Mouse (Mus musculus) neural tube, embryonic 11.5 days (tissue): ENCODE results near the gene Rara. TPM values are rescaled to one million over a fixed set of nuclear protein-coding genes. Genes with fewer than 3 reads are reported as not detected.

Source experiments
- ATAC-seq: fragments of 200-750 bp; cut with Nextera tagmentation; 2 replicates; pipeline ENCODE4 v1.8.0; 2017; ENCODE audit warnings: moderate number of reproducible peaks, mild to moderate bottlenecking, moderate TSS enrichment, moderate library complexity; ENCODE audit not compliant: insufficient read depth, low FRiP score, low TSS enrichment
- DNase-seq: peaks from one replicate; pipeline ENCODE4 v3.0.0-alpha.2; 2015; ENCODE audit warnings: low spot score
- H3K27ac ChIP-seq: fragments of 300-500 bp; sonication (generic); 2 replicates; pipeline ENCODE4 v1.5.1; 2014; ENCODE audit warnings: low read depth, mild to moderate bottlenecking, low read length
- H3K27me3 ChIP-seq: fragments of 300-500 bp; sonication (generic); 2 replicates; pipeline ENCODE4 v1.6.1; 2014; ENCODE audit warnings: mild to moderate bottlenecking, low read length, mixed read lengths; ENCODE audit not compliant: control insufficient read depth, insufficient read depth
- H3K36me3 ChIP-seq: fragments of 300-500 bp; sonication (generic); 2 replicates; pipeline ENCODE4 v1.6.1; 2014; ENCODE audit warnings: mild to moderate bottlenecking, low read length, moderate library complexity, mixed read lengths; ENCODE audit not compliant: control insufficient read depth, insufficient read depth
- H3K4me1 ChIP-seq: fragments of 300-500 bp; sonication (generic); 2 replicates; pipeline ENCODE4 v1.6.1; 2014; ENCODE audit warnings: low read length, mixed read lengths; ENCODE audit not compliant: control insufficient read depth, insufficient read depth
- H3K4me2 ChIP-seq: fragments of 300-500 bp; sonication (generic); 2 replicates; pipeline ENCODE4 v1.6.1; 2014; ENCODE audit warnings: low read depth, mild to moderate bottlenecking, moderate library complexity
- H3K4me3 ChIP-seq: fragments of 300-500 bp; sonication (generic); 2 replicates; pipeline ENCODE4 v1.5.1; 2014; ENCODE audit warnings: low read depth, low read length
- H3K9ac ChIP-seq: fragments of 300-500 bp; sonication (generic); 2 replicates; pipeline ENCODE4 v1.6.1; 2014; ENCODE audit warnings: mild to moderate bottlenecking, low read length
- H3K9me3 ChIP-seq: fragments of 300-500 bp; sonication (generic); 2 replicates; pipeline ENCODE4 v1.6.1; 2016; ENCODE audit warnings: low read length; ENCODE audit not compliant: control insufficient read depth
- WGBS: fragments of 180-500 bp; shearing (Covaris S2); extraction: QIAGEN DNeasy Blood & Tissue Kit; methylation state at CpG from one replicate; pipeline ENCODE4 v1.1.7; 2014; 5-methylcytosine and 5-hydroxymethylcytosine counted together
- polyA plus RNA-seq: library from polyadenylated mRNA; unstranded; fragments of >200 nt; fragmentation: Nextera tagmentation; extraction: Ambion mirVana; gene quantifications from 2 replicates; pipeline ENCODE4 v1.2.1, GENCODE M21; 2014

The Rara gene
- polyA plus RNA-seq, 1 experiment from 2014 or later, result 73.2 TPM

DNA sequence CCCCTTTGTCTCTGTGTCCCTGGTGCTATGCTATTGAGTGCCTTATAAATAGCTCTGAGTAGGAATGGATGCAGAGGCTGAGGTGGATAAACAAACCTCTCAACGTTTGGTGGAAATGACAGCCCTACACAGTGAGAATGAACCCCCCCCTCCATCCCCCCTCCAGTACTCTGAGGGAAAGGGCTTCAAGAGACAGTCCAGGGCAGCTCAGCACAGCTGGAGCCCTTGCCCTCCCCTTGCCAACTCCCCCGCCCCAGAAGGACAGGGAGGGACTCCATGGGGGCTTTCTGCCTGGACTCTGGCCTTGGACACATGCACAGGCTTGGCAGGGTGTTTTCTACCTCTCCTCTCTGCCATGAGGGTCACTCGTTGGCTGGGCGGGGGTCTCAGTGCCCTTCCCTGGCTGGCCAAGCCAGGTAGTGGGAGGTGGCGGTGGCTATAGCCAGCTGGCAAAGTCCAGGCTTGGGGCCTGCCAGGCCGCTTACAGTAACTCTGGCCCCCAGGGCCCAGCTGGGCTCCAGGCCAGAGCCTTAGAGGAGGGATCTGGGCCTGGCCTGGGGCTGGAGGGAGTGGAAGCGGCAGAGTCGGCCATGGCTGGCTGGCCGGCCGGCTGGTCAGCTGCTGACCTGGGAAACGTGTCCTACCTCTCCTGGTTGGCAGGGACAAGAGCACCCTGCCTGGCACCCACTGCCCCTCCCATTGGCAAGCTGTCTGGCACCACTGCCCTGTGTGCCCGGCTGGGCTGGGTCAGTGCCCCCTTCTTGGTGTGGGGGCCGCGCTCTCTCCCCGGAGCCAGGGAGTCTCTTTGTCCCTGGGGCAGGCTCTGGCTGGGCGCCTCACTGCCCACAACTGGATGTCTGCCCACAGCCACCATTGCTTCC is 23.6 kb downstream of the Rara start:
- Histone ChIP-seq H3K9me3 (no peaks in the 10 kb centered on the region), H3K27me3 (no peaks in the 10 kb centered on the region), H3K36me3 (0 out of 2 replicates have a peak, but pooled peaks cover 2% of the 10 kb centered on the region), H3K4me2 (no peak overlapping the region), H3K9ac (no peak overlapping the region), H3K4me1 (peaks cover 34% of the 10 kb centered on the region), H3K27ac (0 out of 2 replicates have a peak overlapping the region, but pooled peaks have one; percentile 4), H3K4me3 (no peak overlapping the region)
- DNase-seq, result no peak
- no peak for ATAC-seq
- WGBS, result 84% methylated on average over 16 of the region's 16 CpGs

DNA sequence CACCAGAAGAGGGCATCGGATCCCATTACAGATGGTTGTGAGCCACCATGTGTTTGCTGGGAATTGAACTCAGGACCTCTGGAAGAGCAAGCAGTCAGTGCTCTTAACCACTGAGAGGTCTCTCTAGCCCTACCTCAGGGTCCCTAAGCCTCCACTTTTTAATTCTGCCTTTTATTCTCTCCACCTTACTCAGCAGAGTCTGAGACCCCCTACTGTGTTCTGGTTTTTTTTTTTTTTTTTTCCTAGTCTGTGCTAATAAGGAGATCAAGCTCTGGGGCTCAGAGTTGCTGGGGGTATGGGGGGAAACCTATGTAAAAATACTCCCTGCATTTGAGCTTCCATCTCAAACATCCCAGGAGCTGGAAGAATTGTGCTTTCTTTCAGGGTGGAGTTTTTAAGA is 24.5 kb downstream of the Rara start:
- DNase-seq (no peak), ATAC-seq (no peak)
- WGBS, result 92% methylated on average over 1 of the region's 1 CpGs
- 0 out of 2 replicates have a peak, but pooled peaks cover 2% of the 10 kb centered on the region for H3K36me3 ChIP-seq
- H3K4me2 ChIP-seq, result no peak overlapping the region
- H3K9me3 ChIP-seq, result no peaks in the 10 kb centered on the region
- no peak overlapping the region for H3K9ac ChIP-seq
- peaks cover 33% of the 10 kb centered on the region for H3K4me1 ChIP-seq
- H3K27ac ChIP-seq, result no peak overlapping the region
- H3K27me3 ChIP-seq, result no peaks in the 10 kb centered on the region
- H3K4me3 ChIP-seq, result no peak overlapping the region

DNA sequence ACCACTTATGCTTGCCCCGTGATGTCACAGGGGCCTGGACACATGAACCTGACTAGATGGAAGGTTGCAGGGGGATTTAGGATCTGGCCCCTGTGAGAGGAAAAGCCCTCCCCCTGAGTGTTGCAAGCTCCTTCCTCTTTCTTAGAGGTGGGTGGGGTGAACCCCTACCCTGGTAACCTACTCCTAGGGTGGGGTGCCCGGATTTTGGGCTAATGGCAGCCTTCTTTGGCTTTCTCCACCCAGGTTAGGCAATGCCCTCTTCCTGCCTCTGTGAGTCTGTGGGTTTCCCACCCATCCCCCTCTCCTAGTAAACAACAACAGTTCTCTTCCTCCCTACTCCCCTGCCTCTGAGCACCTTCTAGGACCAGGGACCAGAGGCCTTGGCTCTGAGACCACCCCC is 25.1 kb downstream of the Rara start:
- no peak overlapping the region for H3K4me2 ChIP-seq
- H3K27ac ChIP-seq, result no peak overlapping the region
- 0 out of 2 replicates have a peak, but pooled peaks cover 2% of the 10 kb centered on the region for H3K36me3 ChIP-seq
- 70% methylated on average over 2 of the region's 2 CpGs for WGBS
- ATAC-seq, result no peak
- no peaks in the 10 kb centered on the region for H3K9me3 ChIP-seq
- no peak overlapping the region for H3K9ac ChIP-seq
- DNase-seq, result no peak
- no peaks in the 10 kb centered on the region for H3K27me3 ChIP-seq
- H3K4me3 ChIP-seq, result no peak overlapping the region
- peaks cover 27% of the 10 kb centered on the region for H3K4me1 ChIP-seq

DNA sequence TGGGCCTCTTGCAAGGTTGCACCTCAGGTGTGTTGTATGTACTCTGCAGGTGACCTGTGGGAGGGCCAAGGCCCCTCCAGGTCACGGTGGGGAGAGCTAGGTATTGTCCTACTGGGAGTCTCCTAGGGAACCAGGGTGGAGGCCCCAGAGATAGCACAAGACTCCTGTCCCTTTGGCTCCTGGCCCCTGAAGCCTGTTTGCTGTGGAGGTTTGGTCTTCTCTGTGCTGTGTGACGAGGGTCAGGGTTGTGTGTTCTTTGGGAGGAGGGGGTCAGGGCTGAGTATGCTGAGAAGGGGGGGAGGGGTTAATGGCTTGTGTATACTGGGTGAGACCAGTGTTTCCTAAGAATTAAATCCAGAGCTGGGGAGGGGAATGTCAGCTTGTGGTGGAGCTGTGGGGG is 25.7 kb downstream of the Rara start:
- Histone ChIP-seq H3K4me1 (peaks cover 27% of the 10 kb centered on the region), H3K9me3 (no peaks in the 10 kb centered on the region), H3K36me3 (0 out of 2 replicates have a peak, but pooled peaks cover 2% of the 10 kb centered on the region), H3K4me3 (no peak overlapping the region), H3K9ac (no peak overlapping the region), H3K27me3 (no peaks in the 10 kb centered on the region), H3K27ac (no peak overlapping the region), H3K4me2 (no peak overlapping the region)
- 9% methylated on average over 2 of the region's 2 CpGs for WGBS
- DNase-seq, result no peak
- ATAC-seq, result no peak

DNA sequence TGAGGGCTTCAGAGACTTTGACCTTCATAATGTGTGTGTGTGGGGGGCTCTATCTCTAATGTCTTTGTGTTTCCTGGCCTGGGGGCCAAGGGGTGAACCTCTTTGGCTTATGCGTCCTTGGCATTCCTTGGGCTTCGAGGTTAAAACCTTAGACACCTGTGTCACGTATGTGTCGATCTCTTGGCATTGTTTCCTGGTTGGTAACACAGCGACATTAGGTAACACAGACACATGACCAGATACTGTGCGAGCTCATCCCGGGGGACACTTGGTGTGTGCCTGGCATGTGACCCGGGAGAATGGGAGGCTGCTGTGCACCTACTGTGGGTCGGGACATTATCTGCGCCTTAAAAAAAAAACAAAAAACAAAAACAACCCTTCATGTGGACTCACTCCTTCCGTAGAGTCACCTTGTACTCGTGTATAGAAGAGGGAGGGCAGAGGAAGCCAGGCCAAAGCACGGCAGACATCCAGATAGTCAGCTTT is 26.3 kb downstream of the Rara start:
- no peak overlapping the region for H3K4me3 ChIP-seq
- H3K9me3 ChIP-seq, result no peaks in the 10 kb centered on the region
- DNase-seq, result no peak
- H3K27me3 ChIP-seq, result no peaks in the 10 kb centered on the region
- H3K9ac ChIP-seq, result no peak overlapping the region
- peak overlapping the region; percentile 23; the same call in 1 of the 2 replicates for H3K4me2 ChIP-seq
- H3K27ac ChIP-seq, result peak overlapping the region; percentile 69; the same call in 1 of the 2 replicates
- H3K36me3 ChIP-seq, result 0 out of 2 replicates have a peak, but pooled peaks cover 2% of the 10 kb centered on the region
- 35% methylated on average over 13 of the region's 13 CpGs for WGBS
- peaks cover 30% of the 10 kb centered on the region for H3K4me1 ChIP-seq
- ATAC-seq, result no peak

DNA sequence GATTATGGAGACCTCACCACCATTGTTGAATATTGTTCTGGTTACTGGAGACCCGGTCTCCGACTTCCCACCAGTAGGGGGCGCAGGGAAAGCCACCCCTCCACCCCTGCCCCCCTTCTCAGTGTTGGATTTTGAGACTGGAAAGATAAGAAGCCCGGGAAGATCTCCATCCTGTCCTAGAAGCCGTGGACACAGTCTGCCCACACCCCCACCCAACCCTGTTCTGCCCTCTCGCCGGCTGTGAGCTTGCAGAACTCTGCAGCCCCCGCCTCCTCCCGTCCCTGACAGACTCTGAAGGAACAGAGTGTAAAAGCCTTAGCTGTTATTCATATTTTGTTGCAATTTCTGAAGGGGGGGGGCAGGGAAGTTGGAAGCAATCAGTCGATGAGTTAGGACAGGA is 26.8 kb downstream of the Rara start:
- no peak overlapping the region for H3K4me3 ChIP-seq
- ATAC-seq (peak; percentile 60), DNase-seq (peak; percentile 83)
- H3K4me1 ChIP-seq, result peaks cover 35% of the 10 kb centered on the region
- H3K9me3 ChIP-seq, result no peaks in the 10 kb centered on the region
- peak overlapping the region; percentile 33 for H3K4me2 ChIP-seq
- 0 out of 2 replicates have a peak, but pooled peaks cover 2% of the 10 kb centered on the region for H3K36me3 ChIP-seq
- H3K27me3 ChIP-seq, result no peaks in the 10 kb centered on the region
- no peak overlapping the region for H3K9ac ChIP-seq
- peak overlapping the region; percentile 69 for H3K27ac ChIP-seq
- 9% methylated on average over 10 of the region's 10 CpGs for WGBS

DNA sequence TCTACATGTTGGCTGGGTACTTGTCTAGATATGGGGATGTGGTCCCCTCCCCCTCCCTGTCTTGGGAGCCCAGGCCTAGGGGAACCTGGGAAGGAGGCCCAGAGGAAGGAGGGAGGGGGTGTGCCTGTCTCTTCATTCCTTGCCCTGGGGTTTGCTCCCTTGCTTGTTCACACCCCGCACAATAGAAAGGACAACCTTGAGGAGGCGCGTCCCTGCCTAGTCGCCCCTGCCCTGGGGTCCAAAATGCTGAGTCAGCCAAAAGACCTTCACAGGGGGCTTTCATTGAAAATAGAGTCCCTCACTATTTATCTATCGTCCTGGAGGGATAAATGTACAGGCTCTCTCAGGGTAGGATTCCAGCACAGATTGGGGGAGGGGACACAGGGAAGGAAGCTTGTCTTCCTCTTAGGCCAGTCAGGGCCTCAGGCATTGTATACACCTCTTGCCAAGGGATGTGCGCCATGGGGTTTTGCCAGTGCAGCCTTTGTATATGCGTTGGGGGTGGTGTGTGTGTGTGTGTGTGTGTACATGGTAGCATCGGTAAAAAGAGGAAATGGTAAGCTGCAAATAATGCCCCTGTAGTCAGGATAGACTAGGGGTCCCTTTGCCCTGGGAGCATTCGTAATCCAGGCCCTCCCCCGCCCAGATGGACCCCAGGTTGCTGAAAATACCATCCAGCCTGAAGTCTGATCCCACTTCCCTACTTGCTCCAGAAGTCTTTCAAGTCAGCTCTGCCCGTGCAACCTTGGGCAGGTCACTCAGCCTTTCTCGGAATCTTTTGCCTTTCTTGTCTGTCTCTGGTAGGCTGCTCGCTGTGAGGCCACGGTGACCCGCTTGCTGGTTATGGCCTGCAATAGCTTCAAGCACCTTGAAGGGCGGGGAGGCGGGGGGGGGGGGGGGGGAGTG is 27.4 kb downstream of the Rara start:
- whole genome bisulfite sequencing, result 19% methylated on average over 15 of the region's 17 CpGs
- Histone ChIP-seq H3K27me3 (no peaks in the 10 kb centered on the region), H3K4me2 (0 out of 2 replicates have a peak overlapping the region, but pooled peaks have one; percentile 33), H3K36me3 (0 out of 2 replicates have a peak, but pooled peaks cover 2% of the 10 kb centered on the region), H3K27ac (peak overlapping the region; percentile 69), H3K9me3 (no peaks in the 10 kb centered on the region), H3K4me3 (no peak overlapping the region), H3K4me1 (peaks cover 39% of the 10 kb centered on the region), H3K9ac (peak overlapping the region; percentile 24; the same call in 1 of the 2 replicates)
- DNase-seq (no peak), ATAC-seq (peak; percentile 13; the same call in 1 of the 2 replicates)

DNA sequence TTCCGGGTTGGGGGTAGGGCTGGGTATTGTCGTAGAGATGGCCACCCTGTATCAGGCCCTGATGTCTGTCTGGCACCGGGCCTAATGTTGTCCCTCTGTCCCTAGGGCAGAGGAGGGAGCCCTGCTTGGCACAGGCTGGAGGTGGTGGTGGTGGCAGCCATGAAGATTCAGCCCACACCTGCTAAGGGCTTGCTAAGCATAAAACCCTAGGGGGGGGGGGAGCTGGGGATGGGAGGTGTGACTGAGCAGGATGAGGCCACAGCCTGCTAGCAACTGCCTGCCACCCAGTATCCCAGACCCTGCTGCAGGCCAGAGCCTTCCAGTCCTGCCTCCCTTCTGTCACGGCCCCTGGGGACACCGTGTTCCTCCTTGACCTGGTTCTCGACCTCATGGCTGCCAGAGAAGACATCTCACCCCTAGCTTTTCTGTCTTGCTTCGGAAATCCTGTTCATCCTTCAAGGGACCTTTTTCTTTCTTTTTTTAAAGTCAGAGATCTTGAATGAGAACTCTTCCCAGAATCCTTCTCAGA is 28.2 kb downstream of the Rara start:
- no peak overlapping the region for H3K27ac ChIP-seq
- 0 out of 2 replicates have a peak, but pooled peaks cover under 1% of the 10 kb centered on the region for H3K36me3 ChIP-seq
- H3K4me3 ChIP-seq, result no peak overlapping the region
- no peak for DNase-seq
- H3K9me3 ChIP-seq, result no peaks in the 10 kb centered on the region
- no peak overlapping the region for H3K4me2 ChIP-seq
- 41% methylated on average over 5 of the region's 7 CpGs for WGBS
- no peaks in the 10 kb centered on the region for H3K27me3 ChIP-seq
- H3K4me1 ChIP-seq, result peaks cover 39% of the 10 kb centered on the region
- no peak overlapping the region for H3K9ac ChIP-seq
- ATAC-seq, result no peak
